Comparison of ENCODE assay signal across 28 mouse cellular contexts in the genomic region with DNA sequence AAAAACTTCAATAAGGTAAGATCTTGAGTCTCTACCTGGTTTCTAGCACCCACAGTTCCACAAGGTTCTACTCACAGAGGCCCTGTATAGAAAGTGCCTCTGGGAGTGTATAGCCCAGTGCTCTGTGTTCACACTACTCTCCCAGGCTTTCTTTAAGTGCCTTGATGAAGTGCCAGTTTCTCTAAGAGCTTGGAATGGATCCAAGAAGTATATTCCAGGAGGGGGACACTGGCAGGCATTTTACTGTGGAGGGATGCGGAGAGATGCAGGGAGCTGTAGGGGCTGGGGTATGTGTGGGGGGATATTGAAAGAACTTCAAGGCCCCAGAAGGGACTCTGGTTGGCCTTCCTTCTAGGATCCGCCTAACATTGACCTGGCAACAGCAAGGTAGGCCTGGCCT.
DNase-seq lines count a peak whose midpoint lies in the region; ATAC-seq and TF ChIP-seq lines count a peak whose summit lies in the region.
"Had no signal": no experiment of that assay in that cellular context is flagged by ENCODE, and none has a peak within 500 bp of the region (broad histone marks: within the 10 kb centered on the region; RNA-seq: fewer than 3 reads in every experiment).

No protein-coding gene starts in this region.

- H3K9ac ChIP-seq in forebrain, embryonic 11.5 days (ENCODE audit: low read length) = no peak overlapping the region
- 0 out of 2 replicates have a peak overlapping the region, but pooled peaks have one; percentile 10 for H3K9ac ChIP-seq in lung, embryonic 14.5 days
- no peak overlapping the region for H3K9ac ChIP-seq in forebrain, postnatal 0 days
- H3K9ac ChIP-seq: heart, embryonic 13.5 days; hindbrain, embryonic 15.5 days; kidney, embryonic 15.5 days; liver, embryonic 12.5 days; midbrain, embryonic 13.5 days had no signal

- no peak overlapping the region for H3K4me2 ChIP-seq in forebrain, embryonic 11.5 days (ENCODE audit: low read depth, low read length, severe bottlenecking)
- H3K4me2 ChIP-seq in lung, embryonic 14.5 days = no peak overlapping the region
- no peak overlapping the region for H3K4me2 ChIP-seq in forebrain, postnatal 0 days (ENCODE audit: low read depth)
- H3K4me2 ChIP-seq: heart, embryonic 13.5 days; hindbrain, embryonic 15.5 days; kidney, embryonic 15.5 days; liver, embryonic 12.5 days; midbrain, embryonic 13.5 days had no signal

- no peaks in the 10 kb centered on the region for H3K36me3 ChIP-seq in forebrain, embryonic 10.5 days (replicated peaks)
- no peaks in the 10 kb centered on the region for H3K36me3 ChIP-seq in forebrain, embryonic 11.5 days (ENCODE audit: control insufficient read depth, insufficient read depth, low read length)
- no peaks in the 10 kb centered on the region for H3K36me3 ChIP-seq in lung, embryonic 14.5 days (ENCODE audit: insufficient read depth)
- no peaks in the 10 kb centered on the region for H3K36me3 ChIP-seq in forebrain, postnatal 0 days (ENCODE audit: insufficient read depth)
- H3K36me3 ChIP-seq: heart, embryonic 13.5 days; hindbrain, embryonic 15.5 days; kidney, embryonic 15.5 days; liver, embryonic 12.5 days; midbrain, embryonic 13.5 days had no signal

- H3K27ac ChIP-seq in forebrain, embryonic 10.5 days = peak overlapping the region; percentile 30; the same call in 1 of the 2 replicates
- no peak overlapping the region for H3K27ac ChIP-seq in forebrain, embryonic 11.5 days (ENCODE audit: low read depth, low read length)
- peak overlapping the region; percentile 56 for H3K27ac ChIP-seq in lung, embryonic 14.5 days (ENCODE audit: low read depth)
- no peak overlapping the region for H3K27ac ChIP-seq in forebrain, postnatal 0 days (ENCODE audit: low read depth, low read length)
- H3K27ac ChIP-seq: heart, adult 2 months; heart, embryonic 13.5 days; hindbrain, embryonic 15.5 days; kidney, embryonic 15.5 days; left cerebral cortex, adult 2 months; liver, embryonic 12.5 days; midbrain, embryonic 13.5 days; stomach, postnatal 0 days had no signal

- H3K9me3 ChIP-seq in forebrain, embryonic 10.5 days = no peaks in the 10 kb centered on the region
- no peaks in the 10 kb centered on the region for H3K9me3 ChIP-seq in forebrain, embryonic 11.5 days (ENCODE audit: control insufficient read depth, low read length)
- H3K9me3 ChIP-seq in lung, embryonic 14.5 days (ENCODE audit: low read depth, low read length) = no peaks in the 10 kb centered on the region
- no peaks in the 10 kb centered on the region for H3K9me3 ChIP-seq in forebrain, postnatal 0 days (ENCODE audit: low read length)
- H3K9me3 ChIP-seq: heart, embryonic 13.5 days; hindbrain, embryonic 15.5 days; kidney, embryonic 15.5 days; liver, embryonic 12.5 days; midbrain, embryonic 13.5 days had no signal

- no peak for DNase-seq in forebrain, embryonic 10.5 days (ENCODE audit: extremely low spot score, low spot score)
- no peak for DNase-seq in forebrain, embryonic 11.5 days (ENCODE audit: low spot score)
- peak; percentile 84 for DNase-seq in lung, embryonic 14.5 days
- DNase-seq in lung, postnatal 36 days = no peak
- DNase-seq in brain, embryonic 14.5 days (ENCODE audit: low read depth) = peak; percentile 84
- DNase-seq in forebrain, postnatal 0 days = peak; percentile 34
- no peak for DNase-seq in layer of hippocampus, postnatal 10 days (ENCODE audit: low spot score in 2 of 2)
- DNase-seq in natural killer cell, adult 2 months (ENCODE audit: low spot score in 2 of 2) = no peak
- DNase-seq: adrenal gland, postnatal 10 days; cerebellum, adult 8-10 months; cerebellum, postnatal 36 days; heart, adult 2 months; heart, postnatal 14 days; kidney, postnatal 4 days; layer of hippocampus, adult 9-11 months; lung, adult 18-20 months; right cerebral cortex, postnatal 14 days; thymus, adult 2 months; thymus, postnatal 4 days had no signal

- H3K4me1 ChIP-seq in forebrain, embryonic 10.5 days = no peaks in the 10 kb centered on the region
- H3K4me1 ChIP-seq in forebrain, embryonic 11.5 days (replicated peaks; ENCODE audit: control insufficient read depth, insufficient read depth, low read length) = no peaks in the 10 kb centered on the region
- peaks cover 6% of the 10 kb centered on the region; the same call in 1 of the 2 replicates for H3K4me1 ChIP-seq in lung, embryonic 14.5 days (ENCODE audit: insufficient read depth)
- peaks cover 3% of the 10 kb centered on the region; the same call in 1 of the 2 replicates for H3K4me1 ChIP-seq in forebrain, postnatal 0 days (ENCODE audit: insufficient read depth)
- H3K4me1 ChIP-seq: hindbrain, embryonic 15.5 days; liver, embryonic 12.5 days; midbrain, embryonic 13.5 days had no signal

- H3K27me3 ChIP-seq in forebrain, embryonic 10.5 days (ENCODE audit: poor library complexity, severe bottlenecking) = no peaks in the 10 kb centered on the region
- no peaks in the 10 kb centered on the region for H3K27me3 ChIP-seq in forebrain, embryonic 11.5 days (ENCODE audit: control insufficient read depth, insufficient read depth, low read length)
- no peaks in the 10 kb centered on the region for H3K27me3 ChIP-seq in lung, embryonic 14.5 days (ENCODE audit: insufficient read depth, low read length)
- no peaks in the 10 kb centered on the region for H3K27me3 ChIP-seq in forebrain, postnatal 0 days (ENCODE audit: insufficient read depth, low read length)
- H3K27me3 ChIP-seq: heart, embryonic 13.5 days; hindbrain, embryonic 15.5 days; kidney, embryonic 15.5 days; liver, embryonic 12.5 days; midbrain, embryonic 13.5 days had no signal

- no peak for TF ChIP-seq POLR2A in brain, embryonic 14.5 days (IDR thresholded peaks at IDR 0.05; ENCODE audit: borderline replicate concordance, extremely low read depth, insufficient read depth, insufficient read length, poor library complexity, severe bottlenecking)

- ATAC-seq in forebrain, embryonic 11.5 days (replicated peaks; ENCODE audit: low FRiP score) = no peak
- ATAC-seq in lung, embryonic 14.5 days (ENCODE audit: insufficient read depth) = peak; percentile 82
- no peak for ATAC-seq in forebrain, postnatal 0 days
- ATAC-seq: intestine, embryonic 16.5 days; liver, embryonic 12.5 days; midbrain, embryonic 13.5 days had no signal

- WGBS in forebrain, embryonic 10.5 days = 86% methylated on average over 2 of the region's 2 CpGs
- 92% methylated on average over 2 of the region's 2 CpGs for WGBS in forebrain, embryonic 11.5 days
- WGBS in lung, embryonic 14.5 days = 53% methylated on average over 2 of the region's 2 CpGs
- WGBS in forebrain, postnatal 0 days = 49% methylated on average over 2 of the region's 2 CpGs

- H3K4me3 ChIP-seq in forebrain, embryonic 10.5 days = no peak overlapping the region
- no peak overlapping the region for H3K4me3 ChIP-seq in forebrain, embryonic 11.5 days (ENCODE audit: low read depth, low read length)
- H3K4me3 ChIP-seq in lung, embryonic 14.5 days (ENCODE audit: low read depth, low read length) = no peak overlapping the region
- H3K4me3 ChIP-seq in forebrain, postnatal 0 days (ENCODE audit: low read depth, low read length) = no peak overlapping the region
- H3K4me3 ChIP-seq: heart, adult 2 months; heart, embryonic 13.5 days; hindbrain, embryonic 15.5 days; kidney, embryonic 15.5 days; left cerebral cortex, adult 2 months; liver, embryonic 12.5 days; megakaryocyte, embryonic 14.5 days; midbrain, embryonic 13.5 days had no signal

- TF ChIP-seq CTCF in lung, embryonic 14.5 days (IDR thresholded peaks at IDR 0.05; ENCODE audit: low read depth) = no peak
- TF ChIP-seq CTCF in brain, embryonic 14.5 days (IDR thresholded peaks at IDR 0.05; ENCODE audit: borderline replicate concordance, extremely low read depth, insufficient read depth, insufficient read length) = no peak
- no peak for TF ChIP-seq CTCF in forebrain, postnatal 0 days (IDR thresholded peaks at IDR 0.05; ENCODE audit: low read depth)

Comparison
In these comparisons a context has a peak if more than half of its experiments do, and no peak if none do; other contexts are left out.
1. DNase-seq: peak in lung, embryonic 14.5 days (single experiment), brain, embryonic 14.5 days (single experiment) and forebrain, postnatal 0 days (single experiment); none in forebrain, embryonic 10.5 days (single experiment), forebrain, embryonic 11.5 days (single experiment), lung, postnatal 36 days (single experiment), layer of hippocampus, postnatal 10 days (0 of 2) and natural killer cell, adult 2 months (0 of 2).
2. H3K27ac ChIP-seq: peak in forebrain, embryonic 10.5 days (single experiment) and lung, embryonic 14.5 days (single experiment); none in forebrain, embryonic 11.5 days (single experiment) and forebrain, postnatal 0 days (single experiment).